Mouse (Mus musculus) hindbrain, embryonic 15.5 days (tissue): ENCODE measurements around the gene Map3k6. TPM values are rescaled to one million over a fixed set of nuclear protein-coding genes. Genes with fewer than 3 reads are reported as not detected.

Experiments used
- ATAC-seq: fragments of 200-750 bp; cut with Nextera tagmentation; 2 replicates; pipeline ENCODE4 v1.8.0; 2017; ENCODE audit warnings: low read depth, moderate number of reproducible peaks, moderate TSS enrichment; ENCODE audit not compliant: low FRiP score
- H3K27ac ChIP-seq: fragments of 300-500 bp; sonication (generic); replicated peaks from 2 replicates; pipeline ENCODE4 v1.5.1; 2015; ENCODE audit warnings: mild to moderate bottlenecking, inconsistent platforms
- H3K27me3 ChIP-seq: fragments of 300-500 bp; sonication (generic); 2 replicates; pipeline ENCODE4 v1.6.1; 2015; ENCODE audit warnings: control low read depth, inconsistent platforms
- H3K36me3 ChIP-seq: fragments of 300-500 bp; sonication (generic); 2 replicates; pipeline ENCODE4 v1.6.1; 2015; ENCODE audit warnings: control low read depth, inconsistent platforms
- H3K4me1 ChIP-seq: fragments of 300-500 bp; sonication (generic); replicated peaks from 2 replicates; pipeline ENCODE4 v1.6.1; 2015; ENCODE audit warnings: control low read depth, inconsistent platforms
- H3K4me2 ChIP-seq: fragments of 300-500 bp; sonication (generic); 2 replicates; pipeline ENCODE4 v1.6.1; 2015; ENCODE audit warnings: moderate library complexity, mild to moderate bottlenecking, inconsistent platforms
- H3K4me3 ChIP-seq: fragments of 300-500 bp; sonication (generic); 2 replicates; pipeline ENCODE4 v1.5.1; 2015; ENCODE audit warnings: mild to moderate bottlenecking, inconsistent platforms
- H3K9ac ChIP-seq: fragments of 300-500 bp; sonication (generic); 2 replicates; pipeline ENCODE4 v1.6.1; 2015; ENCODE audit warnings: inconsistent platforms
- H3K9me3 ChIP-seq: fragments of 300-500 bp; sonication (generic); 2 replicates; pipeline ENCODE4 v1.6.1; 2016; ENCODE audit warnings: control low read depth, inconsistent platforms
- WGBS: fragments of 180-500 bp; shearing (Covaris S2); methylation state at CpG from one replicate; pipeline ENCODE4 v1.1.7; 2015; 5-methylcytosine and 5-hydroxymethylcytosine counted together
- polyA plus RNA-seq: library from polyadenylated mRNA; unstranded; fragments of >200 nt; fragmentation: Nextera tagmentation; extraction: Ambion mirVana; gene quantifications from 2 replicates; pipeline ENCODE4 v1.2.1, GENCODE M21; 2015

Map3k6 gene
- polyA plus RNA-seq, 1 experiment from 2014 or later, result 1.8 TPM

DNA sequence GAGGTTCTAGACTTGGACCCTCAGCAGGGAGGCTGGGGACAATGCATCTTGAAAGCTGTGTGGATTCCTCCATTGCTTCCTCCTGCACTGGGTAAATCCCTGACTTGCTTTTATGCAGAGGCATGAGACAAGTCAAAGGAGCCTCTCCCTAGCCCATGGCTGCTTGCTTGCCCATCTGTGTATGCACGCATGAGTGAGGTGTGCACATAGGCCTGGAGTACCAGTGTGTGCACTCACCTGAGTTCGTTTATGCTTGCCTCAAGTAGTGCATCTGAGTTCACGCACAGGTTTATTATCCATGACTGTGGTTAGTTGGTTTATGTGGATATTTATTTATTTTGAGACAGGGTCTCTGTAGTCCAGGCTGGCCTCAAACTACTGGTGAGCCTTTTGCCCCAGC lies 38.4 kb upstream of the Map3k6 start:
- Histone ChIP-seq H3K27me3 (no peaks in the 10 kb centered on the region), H3K9me3 (no peaks in the 10 kb centered on the region), H3K4me3 (no peak overlapping the region), H3K36me3 (no peaks in the 10 kb centered on the region), H3K4me2 (no peak overlapping the region), H3K4me1 (peaks cover 58% of the 10 kb centered on the region), H3K27ac (no peak overlapping the region), H3K9ac (no peak overlapping the region)
- 93% methylated on average over 3 of the region's 3 CpGs for WGBS
- no peak for ATAC-seq

GRCm38 (mm10) chr4:133203591-133203990 lies 37.0 kb upstream of the Map3k6 start:
- Histone ChIP-seq H3K36me3 (no peaks in the 10 kb centered on the region), H3K4me3 (no peak overlapping the region), H3K4me1 (peaks cover 45% of the 10 kb centered on the region), H3K9ac (no peak overlapping the region), H3K9me3 (no peaks in the 10 kb centered on the region), H3K27me3 (no peaks in the 10 kb centered on the region), H3K27ac (0 out of 2 replicates have a peak overlapping the region, but pooled peaks have one; percentile 3), H3K4me2 (no peak overlapping the region)
- ATAC-seq, result no peak
- 67% methylated on average over 3 of the region's 3 CpGs for WGBS

DNA sequence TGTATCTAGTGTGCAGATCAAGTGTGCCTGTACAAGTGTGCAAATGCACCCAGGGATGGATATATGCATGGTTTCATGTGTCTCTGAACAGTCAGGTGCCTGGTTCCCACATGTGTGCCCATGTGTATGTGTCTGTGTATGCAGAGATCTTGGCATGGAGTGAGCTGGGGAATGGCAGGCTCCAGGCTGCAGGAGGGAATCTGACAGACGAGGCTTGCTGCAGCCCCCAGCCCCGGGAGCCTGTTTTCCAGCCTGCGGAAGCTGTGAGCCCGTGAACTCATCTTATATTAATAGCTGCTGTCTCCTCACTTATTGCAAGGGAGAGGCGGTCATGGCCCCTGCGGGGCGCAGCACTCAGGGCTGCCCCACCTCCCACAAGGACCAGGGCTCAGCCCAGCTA lies 36.2 kb upstream of the Map3k6 start:
- peak overlapping the region; percentile 16; the same call in 1 of the 2 replicates for H3K27ac ChIP-seq
- no peak for ATAC-seq
- no peak overlapping the region for H3K4me3 ChIP-seq
- no peaks in the 10 kb centered on the region for H3K27me3 ChIP-seq
- no peak overlapping the region for H3K9ac ChIP-seq
- H3K36me3 ChIP-seq, result no peaks in the 10 kb centered on the region
- H3K4me2 ChIP-seq, result no peak overlapping the region
- WGBS, result 23% methylated on average over 7 of the region's 7 CpGs
- no peaks in the 10 kb centered on the region for H3K9me3 ChIP-seq
- peaks cover 38% of the 10 kb centered on the region for H3K4me1 ChIP-seq

GRCm38 (mm10) chr4:133209366-133209765 lies 31.3 kb upstream of the Map3k6 start:
- H3K27me3 ChIP-seq, result peaks cover 10% of the 10 kb centered on the region
- H3K4me3 ChIP-seq, result no peak overlapping the region
- no peak for ATAC-seq
- H3K27ac ChIP-seq, result no peak overlapping the region
- H3K4me1 ChIP-seq, result peaks cover 31% of the 10 kb centered on the region
- no peak overlapping the region for H3K9ac ChIP-seq
- H3K9me3 ChIP-seq, result no peaks in the 10 kb centered on the region
- no peaks in the 10 kb centered on the region for H3K36me3 ChIP-seq
- WGBS, result 4% methylated on average over 11 of the region's 11 CpGs
- no peak overlapping the region for H3K4me2 ChIP-seq

DNA sequence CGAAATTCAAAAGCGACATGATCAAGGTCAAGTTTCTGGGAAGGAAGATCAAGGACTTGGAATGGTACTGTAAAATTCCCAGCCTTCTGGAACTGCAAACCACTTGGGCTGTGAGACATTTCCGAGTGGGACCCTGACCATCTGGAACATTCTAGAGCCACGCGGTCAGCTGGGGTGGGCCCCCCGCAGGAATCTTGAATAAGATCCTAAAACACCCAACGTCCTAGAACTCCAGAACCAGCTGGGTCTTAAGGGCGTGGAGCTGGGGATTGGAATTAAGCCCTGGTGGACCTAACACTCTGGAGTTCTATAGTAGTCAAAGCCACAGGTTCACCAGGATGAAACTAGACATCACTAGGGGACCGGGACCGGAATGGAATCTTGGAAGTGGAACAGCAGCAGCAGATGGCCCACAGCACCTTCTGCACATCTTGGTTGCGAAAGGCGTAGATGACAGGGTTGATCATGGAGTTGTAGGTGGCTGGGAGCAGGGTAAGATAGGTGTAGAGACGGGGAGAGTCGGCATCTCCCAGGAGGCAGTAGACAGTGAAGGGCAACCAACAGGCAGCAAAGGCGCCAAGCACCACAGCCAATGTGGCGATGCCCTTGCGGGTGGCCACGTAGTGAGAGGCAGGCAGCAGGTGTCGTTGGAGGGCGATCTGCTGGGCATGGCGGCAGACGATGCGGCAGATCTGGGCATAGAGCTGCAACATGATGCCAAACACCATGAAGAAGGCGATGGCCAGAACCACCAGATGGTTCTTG lies 30.4 kb upstream of the Map3k6 start:
- peaks cover 12% of the 10 kb centered on the region for H3K27me3 ChIP-seq
- no peak overlapping the region for H3K9ac ChIP-seq
- no peak overlapping the region for H3K27ac ChIP-seq
- no peaks in the 10 kb centered on the region for H3K9me3 ChIP-seq
- H3K4me3 ChIP-seq, result no peak overlapping the region
- WGBS, result 91% methylated on average over 24 of the region's 24 CpGs
- no peak overlapping the region for H3K4me2 ChIP-seq
- no peaks in the 10 kb centered on the region for H3K36me3 ChIP-seq
- no peak for ATAC-seq
- H3K4me1 ChIP-seq, result peaks cover 26% of the 10 kb centered on the region

DNA sequence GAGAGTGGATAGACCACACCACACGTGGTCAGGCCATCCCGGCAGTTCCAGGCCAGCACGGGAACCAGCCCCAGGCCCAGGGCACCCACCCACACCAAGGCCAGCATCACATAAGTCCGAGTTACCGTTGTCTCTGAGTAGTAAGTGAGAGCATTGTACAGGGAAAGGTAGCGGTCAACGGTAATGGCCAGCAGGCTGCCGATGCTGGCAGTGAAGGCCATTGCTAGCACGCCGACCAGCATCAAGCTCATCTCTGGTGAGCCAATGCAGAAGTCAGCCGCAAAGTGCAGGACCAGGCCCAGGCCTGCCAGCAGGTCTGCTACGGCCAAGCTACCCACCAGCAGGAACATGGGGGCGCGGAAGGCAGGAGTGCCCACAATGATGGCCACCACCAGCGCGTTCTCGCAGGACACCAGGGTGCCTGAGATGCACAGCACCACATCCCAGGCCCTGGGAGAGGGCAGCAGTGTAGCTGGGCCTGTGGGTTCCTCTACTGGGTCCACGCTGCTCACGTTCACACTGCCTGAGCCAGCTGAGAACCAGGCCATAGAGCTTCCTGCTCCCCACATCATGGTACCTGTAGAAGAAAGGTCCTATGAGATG lies 29.7 kb upstream of the Map3k6 start:
- WGBS, result 92% methylated on average over 19 of the region's 19 CpGs
- no peak for ATAC-seq
- Histone ChIP-seq H3K4me3 (no peak overlapping the region), H3K27me3 (peaks cover 15% of the 10 kb centered on the region), H3K4me2 (peak overlapping the region; percentile 88), H3K9ac (no peak overlapping the region), H3K36me3 (no peaks in the 10 kb centered on the region), H3K27ac (no peak overlapping the region), H3K4me1 (peaks cover 26% of the 10 kb centered on the region), H3K9me3 (no peaks in the 10 kb centered on the region)

DNA sequence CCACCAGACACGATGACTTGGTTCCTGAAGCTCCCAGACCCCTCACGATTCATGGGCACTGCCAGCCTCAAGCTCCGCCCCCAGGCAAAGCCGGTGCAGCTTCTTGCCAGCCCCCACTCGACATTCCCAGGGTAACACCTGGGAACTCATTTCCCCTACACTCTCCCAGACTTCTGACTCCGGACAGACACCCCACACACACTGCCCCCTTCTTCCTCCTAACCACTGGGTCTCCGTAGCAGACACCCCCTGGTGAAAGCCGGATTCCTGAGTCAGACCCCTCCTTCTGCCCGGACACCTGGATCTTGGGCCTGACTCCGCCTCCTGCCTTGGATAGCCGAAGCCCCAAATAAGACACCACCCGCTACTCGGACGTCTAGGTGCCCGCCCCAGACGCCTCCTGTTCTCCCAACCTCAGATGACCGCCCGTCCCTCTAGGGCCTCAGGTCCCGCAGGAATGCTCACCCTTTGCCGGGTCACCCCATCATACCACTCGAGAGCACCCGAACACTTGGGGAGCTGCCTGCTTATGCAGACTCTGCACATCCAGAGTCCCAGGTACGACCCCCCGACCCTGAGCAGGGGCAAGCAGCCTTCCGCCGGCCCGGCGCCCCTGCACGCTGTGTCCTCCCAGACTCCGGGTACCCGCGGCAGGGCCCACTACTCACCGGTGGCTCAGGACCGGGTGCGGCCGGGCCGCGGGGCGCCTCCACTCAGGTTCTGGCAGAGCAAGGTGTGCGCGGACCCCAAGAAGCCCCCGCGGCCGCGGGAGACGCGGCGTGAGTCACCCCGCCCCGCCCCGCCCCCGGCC lies 28.7 kb upstream of the Map3k6 start, which contains the start of the genes Cd164l2 and Gpr3:
Gene Cd164l2 (plus strand): TSS at position 381 of the 811 bp plus-strand sequence.
Gene Gpr3 (minus strand): TSS at position 786 of the 811 bp plus-strand sequence.
- peak; percentile 74 for ATAC-seq
- 1% methylated on average over 51 of the region's 52 CpGs for WGBS
- no peaks in the 10 kb centered on the region for H3K36me3 ChIP-seq
- peak within 1 kb of the TSS; percentile 88 for H3K4me2 ChIP-seq
- H3K4me1 ChIP-seq, result peaks cover 26% of the 10 kb centered on the region
- peak within 1 kb of the TSS; percentile 63 for H3K9ac ChIP-seq
- peak within 1 kb of the TSS; percentile 67 for H3K4me3 ChIP-seq
- H3K27me3 ChIP-seq, result peaks cover 15% of the 10 kb centered on the region
- H3K27ac ChIP-seq, result no peak within 1 kb of the TSS
- no peaks in the 10 kb centered on the region for H3K9me3 ChIP-seq

GRCm38 (mm10) chr4:133212562-133213267 lies 27.9 kb upstream of the Map3k6 start:
- Histone ChIP-seq H3K27me3 (peaks cover 15% of the 10 kb centered on the region), H3K4me1 (peaks cover 26% of the 10 kb centered on the region), H3K9ac (peak overlapping the region; percentile 63), H3K4me2 (peak overlapping the region; percentile 88), H3K9me3 (no peaks in the 10 kb centered on the region), H3K27ac (no peak overlapping the region), H3K4me3 (peak overlapping the region; percentile 67), H3K36me3 (no peaks in the 10 kb centered on the region)
- 2% methylated on average over 43 of the region's 44 CpGs for WGBS
- peak; percentile 86 for ATAC-seq

GRCm38 (mm10) chr4:133213268-133213590 lies 27.4 kb upstream of the Map3k6 start:
- no peaks in the 10 kb centered on the region for H3K36me3 ChIP-seq
- peaks cover 15% of the 10 kb centered on the region for H3K27me3 ChIP-seq
- ATAC-seq, result no peak; the same call in 1 of the 2 replicates
- H3K4me2 ChIP-seq, result peak overlapping the region; percentile 88
- H3K9me3 ChIP-seq, result no peaks in the 10 kb centered on the region
- H3K4me3 ChIP-seq, result peak overlapping the region; percentile 67
- H3K9ac ChIP-seq, result no peak overlapping the region
- H3K4me1 ChIP-seq, result peaks cover 26% of the 10 kb centered on the region
- no peak overlapping the region for H3K27ac ChIP-seq
- WGBS, result 2% methylated on average over 8 of the region's 9 CpGs

- H3K36me3 ChIP-seq, result no peaks in the 10 kb centered on the region
- H3K4me1 ChIP-seq, result peaks cover 26% of the 10 kb centered on the region
- H3K4me2 ChIP-seq, result peak overlapping the region; percentile 88
- H3K27me3 ChIP-seq, result peaks cover 18% of the 10 kb centered on the region
- no peaks in the 10 kb centered on the region for H3K9me3 ChIP-seq
- H3K4me3 ChIP-seq, result peak overlapping the region; percentile 67
- no peak overlapping the region for H3K27ac ChIP-seq
- 11% methylated on average over 10 of the region's 10 CpGs for WGBS
- no peak overlapping the region for H3K9ac ChIP-seq
- ATAC-seq, result no peak; the same call in 1 of the 2 replicates
Observed at GRCm38 (mm10) chr4:133213661-133214060, 27.0 kb upstream of the Map3k6 start.

DNA sequence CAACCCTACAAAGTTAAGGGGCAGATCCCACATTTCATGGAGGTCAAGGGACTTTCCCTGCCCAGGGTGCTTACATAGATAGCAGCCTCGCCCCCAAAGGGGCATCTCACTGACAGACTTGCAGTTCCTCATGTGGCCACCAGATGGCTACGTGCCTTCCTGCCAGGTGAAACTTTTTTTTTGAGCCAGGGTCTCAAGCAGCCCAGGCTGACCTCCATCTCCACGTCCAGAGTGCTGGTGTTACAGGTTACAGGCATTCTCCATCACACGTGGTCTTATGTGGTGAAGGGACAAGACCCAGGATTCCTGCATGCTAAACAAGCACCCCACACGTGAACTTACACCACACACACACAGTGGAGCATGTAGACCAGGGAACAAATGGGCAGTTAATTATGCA lies 23.0 kb upstream of the Map3k6 start:
- no peak overlapping the region for H3K4me2 ChIP-seq
- no peak overlapping the region for H3K4me3 ChIP-seq
- peaks cover 34% of the 10 kb centered on the region for H3K27me3 ChIP-seq
- no peaks in the 10 kb centered on the region for H3K36me3 ChIP-seq
- peaks cover 19% of the 10 kb centered on the region for H3K4me1 ChIP-seq
- no peak overlapping the region for H3K9ac ChIP-seq
- H3K27ac ChIP-seq, result no peak overlapping the region
- no peaks in the 10 kb centered on the region for H3K9me3 ChIP-seq
- WGBS, result 3% methylated on average over 5 of the region's 5 CpGs
- ATAC-seq, result no peak
